Mouse (Mus musculus): ENCODE results near the gene Tmem175.

The Tmem175 gene

GRCm38 (mm10) chr5:108654444-108654990, 24.9 kb downstream of the Tmem175 start:
- no peak for DNase-seq

GRCm38 (mm10) chr5:108655381-108655780, 25.8 kb downstream of the Tmem175 start:
- no peak for DNase-seq

- DNase-seq = no peak
These were observed 26.5 kb downstream of the Tmem175 start for GRCm38 (mm10) chr5:108655891-108656650.

- DNase-seq = no peak
These were observed 27.8 kb downstream of the Tmem175 start for GRCm38 (mm10) chr5:108657406-108657805.

GRCm38 (mm10) chr5:108658611-108659010, 29.0 kb downstream of the Tmem175 start:
- DNase-seq = no peak

- DNase-seq = no peak
These were observed 30.4 kb downstream of the Tmem175 start, which contains the start of gene Idua for GRCm38 (mm10) chr5:108659698-108660631. Idua (plus strand) TSS chr5:108660331.

- DNase-seq = peak; percentile 95
These were observed 31.2 kb downstream of the Tmem175 start for GRCm38 (mm10) chr5:108660632-108661268.

- no peak for DNase-seq
These were observed 33.2 kb downstream of the Tmem175 start for GRCm38 (mm10) chr5:108662772-108663171.

GRCm38 (mm10) chr5:108665066-108665465, 35.5 kb downstream of the Tmem175 start:
- DNase-seq = no peak

GRCm38 (mm10) chr5:108667370-108667769, 37.8 kb downstream of the Tmem175 start:
- no peak for DNase-seq

GRCm38 (mm10) chr5:108668387-108668932, 38.9 kb downstream of the Tmem175 start:
- DNase-seq = no peak

GRCm38 (mm10) chr5:108668977-108669936, 39.7 kb downstream of the Tmem175 start, which contains the start of gene Dgkq:
Dgkq (minus strand) TSS chr5:108669672.
- peak; percentile 92 for DNase-seq

- DNase-seq = no peak
These were observed 40.4 kb downstream of the Tmem175 start for GRCm38 (mm10) chr5:108669986-108670385.

GRCm38 (mm10) chr5:108670785-108671184, 41.2 kb downstream of the Tmem175 start:
- peak; percentile 61 for DNase-seq

- no peak for DNase-seq
These were observed 42.2 kb downstream of the Tmem175 start for GRCm38 (mm10) chr5:108671757-108672156.

- peak; percentile 75 for DNase-seq
These were observed 45.1 kb downstream of the Tmem175 start for GRCm38 (mm10) chr5:108674624-108675023.

GRCm38 (mm10) chr5:108675251-108675816, 45.8 kb downstream of the Tmem175 start, which contains the start of gene Slc26a1:
Slc26a1 (minus strand) TSS chr5:108675569.
- peak; percentile 77 for DNase-seq

- no peak for DNase-seq
These were observed 47.4 kb downstream of the Tmem175 start for GRCm38 (mm10) chr5:108676772-108677498.

GRCm38 (mm10) chr5:108677605-108678295, 48.2 kb downstream of the Tmem175 start:
- peak; percentile 65 for DNase-seq

Data from kidney, postnatal 14 days (tissue).